Mouse (Mus musculus): ENCODE data around the gene Ldlrad3. TPM values are rescaled to one million over a fixed set of nuclear protein-coding genes. Genes with fewer than 3 reads are reported as not detected.

Ldlrad3 gene
- total and polyA plus RNA-seq, 3 experiments = 3.3 to 4.8 (median 3.8) TPM

DNA sequence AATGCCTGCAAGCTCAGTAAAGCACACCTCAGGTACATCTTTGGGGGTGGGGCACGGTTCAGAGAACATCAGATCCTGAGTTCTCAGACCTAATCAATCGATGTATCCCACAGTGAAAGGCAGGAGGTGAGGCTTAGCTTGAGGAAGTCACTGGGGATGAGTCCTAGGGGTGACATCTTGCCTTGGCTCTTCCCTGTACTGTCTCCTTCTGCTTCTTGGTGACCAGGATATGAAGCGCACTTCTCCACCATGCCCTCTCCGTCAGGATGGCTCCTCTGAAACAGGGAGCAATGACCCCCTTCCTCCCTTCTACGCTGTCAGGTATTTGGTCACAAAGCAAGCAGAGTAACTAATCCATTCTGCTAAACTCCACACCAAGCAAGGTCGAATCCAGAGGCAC lies 79.5 kb downstream of the Ldlrad3 start:
- Histone ChIP-seq H3K4me3 (no peak overlapping the region), H3K27ac (no peak overlapping the region), H3K9ac (ENCODE audit: low read depth, low read length) (no peak overlapping the region), H3K4me1 (ENCODE audit: control insufficient read depth, insufficient read depth, low read length) (peaks cover 3% of the 10 kb centered on the region; the same call in 1 of the 2 replicates), H3K36me3 (ENCODE audit: control insufficient read depth, insufficient read depth, low read length) (no peaks in the 10 kb centered on the region), H3K79me2 (replicated peaks; ENCODE audit: control insufficient read depth, insufficient read depth, low read length) (no peaks in the 10 kb centered on the region), H3K27me3 (ENCODE audit: control insufficient read depth, insufficient read depth, low read length) (no peaks in the 10 kb centered on the region)
- no peak for DNase-seq
- no peak for TF ChIP-seq POLR2A (IDR thresholded peaks at IDR 0.05; ENCODE audit: insufficient read depth, low read depth, low read length)
- TF ChIP-seq EP300 (IDR thresholded peaks at IDR 0.05; ENCODE audit: insufficient read depth, low read depth, low read length) = no peak
- no peak for TF ChIP-seq CTCF (IDR thresholded peaks at IDR 0.05)
- WGBS = 92% methylated on average over 6 of the region's 6 CpGs
- intact Hi-C loops (cut with DNase I) = no loop called here

DNA sequence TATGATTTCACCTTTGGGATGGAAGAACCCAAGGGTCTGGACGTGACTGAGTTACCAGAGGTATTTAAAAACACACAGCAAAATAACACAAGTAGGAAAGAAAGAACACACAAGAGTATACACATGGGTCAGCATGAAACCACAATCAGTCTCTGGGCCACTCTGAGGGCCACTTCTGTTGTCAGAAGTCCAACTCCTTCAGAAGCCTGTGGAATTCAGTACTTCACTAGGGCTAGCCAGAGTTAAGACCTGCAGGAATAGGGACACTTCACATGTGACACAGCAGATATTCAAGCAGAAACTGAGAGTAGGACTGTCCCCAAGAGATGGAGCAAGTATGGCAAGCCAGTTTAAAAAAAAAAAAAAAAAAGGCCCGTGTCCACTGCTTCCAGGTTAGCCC lies 80.7 kb downstream of the Ldlrad3 start:
- intact Hi-C loops (cut with DNase I) = no loop called here
- no peaks in the 10 kb centered on the region for H3K27me3 ChIP-seq (ENCODE audit: control insufficient read depth, insufficient read depth, low read length)

DNA sequence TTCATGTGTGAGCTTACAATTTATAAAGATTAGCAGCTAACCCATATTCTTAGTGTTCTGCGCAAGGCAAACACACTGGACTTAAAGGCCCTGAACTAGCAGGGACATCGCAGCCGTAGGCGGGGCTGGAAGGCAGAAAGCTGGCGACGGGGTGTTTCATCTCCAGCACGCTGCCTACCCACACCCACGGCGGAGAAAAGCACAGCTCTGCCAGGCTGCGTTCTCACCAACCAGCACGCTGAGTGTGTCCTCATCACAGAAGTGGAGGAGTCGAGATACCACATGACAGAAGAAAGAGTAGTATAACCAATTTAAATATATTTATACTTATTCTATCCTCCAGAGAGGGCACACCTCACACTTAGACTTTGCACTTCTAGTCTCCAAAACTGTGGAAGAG lies 82.2 kb downstream of the Ldlrad3 start:
- 89% methylated on average over 12 of the region's 12 CpGs for WGBS
- Histone ChIP-seq H3K79me2 (replicated peaks; ENCODE audit: control insufficient read depth, insufficient read depth, low read length) (no peaks in the 10 kb centered on the region), H3K4me3 (no peak overlapping the region), H3K27me3 (ENCODE audit: control insufficient read depth, insufficient read depth, low read length) (no peaks in the 10 kb centered on the region), H3K36me3 (ENCODE audit: control insufficient read depth, insufficient read depth, low read length) (no peaks in the 10 kb centered on the region), H3K27ac (no peak overlapping the region), H3K4me1 (ENCODE audit: control insufficient read depth, insufficient read depth, low read length) (peaks cover 3% of the 10 kb centered on the region; the same call in 1 of the 2 replicates), H3K9ac (ENCODE audit: low read depth, low read length) (no peak overlapping the region)
- DNase-seq = no peak
- TF ChIP-seq EP300 (IDR thresholded peaks at IDR 0.05; ENCODE audit: insufficient read depth, low read depth, low read length) (no peak), POLR2A (IDR thresholded peaks at IDR 0.05; ENCODE audit: insufficient read depth, low read depth, low read length) (no peak), CTCF (IDR thresholded peaks at IDR 0.05) (no peak)
- intact Hi-C loops (cut with DNase I) = no loop called here

More for the DNA sequence above, 80.7 kb downstream of the Ldlrad3 start:
- Histone ChIP-seq H3K27ac (no peak overlapping the region), H3K79me2 (replicated peaks; ENCODE audit: control insufficient read depth, insufficient read depth, low read length) (no peaks in the 10 kb centered on the region), H3K36me3 (ENCODE audit: control insufficient read depth, insufficient read depth, low read length) (no peaks in the 10 kb centered on the region), H3K4me1 (ENCODE audit: control insufficient read depth, insufficient read depth, low read length) (peaks cover 3% of the 10 kb centered on the region; the same call in 1 of the 2 replicates), H3K4me3 (no peak overlapping the region), H3K9ac (ENCODE audit: low read depth, low read length) (no peak overlapping the region)
- 85% methylated on average over 2 of the region's 2 CpGs for WGBS
- no peak for DNase-seq
- TF ChIP-seq EP300 (IDR thresholded peaks at IDR 0.05; ENCODE audit: insufficient read depth, low read depth, low read length) (no peak), POLR2A (IDR thresholded peaks at IDR 0.05; ENCODE audit: insufficient read depth, low read depth, low read length) (no peak), CTCF (IDR thresholded peaks at IDR 0.05) (no peak)

DNA sequence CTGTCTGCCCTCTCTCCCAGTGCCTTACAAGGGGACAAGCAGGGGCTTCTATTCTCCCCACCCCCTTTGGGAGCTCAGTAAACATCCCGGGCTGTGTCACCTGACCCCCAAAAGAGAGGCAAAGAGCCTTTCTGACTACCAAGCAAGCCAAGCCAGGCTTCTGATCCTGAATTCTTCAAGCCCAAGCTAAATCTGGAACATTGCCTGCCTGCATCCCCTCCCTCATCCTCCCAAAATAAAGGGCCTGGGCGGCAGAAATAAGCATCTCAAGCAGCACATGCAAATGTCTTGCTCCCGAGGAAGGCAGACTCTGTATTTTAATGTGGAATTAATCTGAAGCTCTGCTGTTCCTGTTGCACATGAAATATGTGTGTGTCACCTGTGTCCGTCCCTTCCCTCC lies 85.7 kb downstream of the Ldlrad3 start:
- TF ChIP-seq CTCF (IDR thresholded peaks at IDR 0.05) (no peak), EP300 (IDR thresholded peaks at IDR 0.05; ENCODE audit: insufficient read depth, low read depth, low read length) (no peak), POLR2A (IDR thresholded peaks at IDR 0.05; ENCODE audit: insufficient read depth, low read depth, low read length) (no peak)
- Histone ChIP-seq H3K27ac (no peak overlapping the region; the same call in 1 of the 2 replicates), H3K4me3 (no peak overlapping the region), H3K9ac (ENCODE audit: low read depth, low read length) (no peak overlapping the region), H3K36me3 (ENCODE audit: control insufficient read depth, insufficient read depth, low read length) (no peaks in the 10 kb centered on the region), H3K79me2 (replicated peaks; ENCODE audit: control insufficient read depth, insufficient read depth, low read length) (no peaks in the 10 kb centered on the region), H3K4me1 (ENCODE audit: control insufficient read depth, insufficient read depth, low read length) (peaks cover 2% of the 10 kb centered on the region; the same call in 1 of the 2 replicates), H3K27me3 (ENCODE audit: control insufficient read depth, insufficient read depth, low read length) (no peaks in the 10 kb centered on the region)
- no peak for DNase-seq
- intact Hi-C loops (cut with DNase I) = no loop called here
- WGBS = 74% methylated on average over 4 of the region's 4 CpGs

DNA sequence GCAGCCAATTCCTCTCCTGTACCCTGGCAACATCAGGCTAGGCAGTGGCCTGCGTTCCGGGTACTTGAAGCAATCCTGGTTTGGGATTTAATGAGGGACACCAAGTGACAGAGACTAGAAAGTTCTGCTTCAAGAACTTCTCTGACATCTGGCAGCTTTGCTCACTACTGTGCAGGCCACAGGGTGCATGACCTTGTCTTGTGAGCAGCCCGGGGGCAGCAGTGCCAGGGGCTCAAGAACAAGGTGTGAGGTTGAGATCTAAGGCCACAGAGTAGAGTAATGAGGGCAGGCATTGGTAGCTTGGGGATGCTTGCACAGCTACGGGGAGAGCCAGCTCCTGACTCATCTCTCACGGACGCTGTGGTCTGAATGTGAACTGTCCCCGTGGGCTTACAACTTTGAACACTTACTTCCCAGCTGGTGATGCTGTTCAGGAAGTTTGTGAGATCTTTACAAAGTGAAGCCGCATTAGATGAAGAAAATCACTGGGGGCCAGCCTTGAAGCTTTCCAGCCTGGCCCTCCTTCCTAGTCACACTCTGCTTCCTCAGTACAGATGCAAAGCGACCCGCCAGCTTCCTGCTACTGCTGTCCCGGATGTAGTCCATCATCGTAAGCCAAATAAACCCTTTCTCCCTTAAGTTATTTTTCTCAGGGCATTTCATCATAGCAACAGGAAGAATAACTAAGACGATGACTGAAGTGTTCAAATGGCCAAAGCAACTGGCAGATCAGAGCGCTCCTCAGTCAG lies 86.3 kb downstream of the Ldlrad3 start:
- H3K27ac ChIP-seq = no peak overlapping the region; the same call in 1 of the 2 replicates
- intact Hi-C loops (cut with DNase I) = no loop called here

DNA sequence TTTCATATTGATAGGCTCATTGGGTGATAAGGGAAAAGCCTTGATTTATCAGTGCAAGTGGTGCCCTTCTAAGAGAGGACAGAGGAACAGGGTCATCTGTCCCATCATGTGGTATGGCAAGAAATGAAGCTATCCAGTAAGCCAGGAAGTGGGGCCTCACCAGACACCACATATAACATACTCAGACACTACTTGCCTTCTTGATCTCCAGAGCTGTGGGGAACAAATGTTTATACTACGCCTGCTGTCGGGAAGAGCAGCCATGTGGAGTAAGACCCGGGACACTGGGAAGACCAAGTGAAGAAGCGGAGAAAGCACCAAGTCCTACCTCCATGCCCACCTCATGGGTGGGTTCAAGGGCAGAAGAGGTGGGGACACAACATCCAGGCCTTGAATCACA lies 86.9 kb downstream of the Ldlrad3 start:
- 96% methylated on average over 4 of the region's 4 CpGs for WGBS
- H3K9ac ChIP-seq (ENCODE audit: low read depth, low read length) = no peak overlapping the region
- H3K27me3 ChIP-seq (ENCODE audit: control insufficient read depth, insufficient read depth, low read length) = no peaks in the 10 kb centered on the region
- TF ChIP-seq CTCF (IDR thresholded peaks at IDR 0.05) = no peak
- no peak for TF ChIP-seq EP300 (IDR thresholded peaks at IDR 0.05; ENCODE audit: insufficient read depth, low read depth, low read length)
- no peak for TF ChIP-seq POLR2A (IDR thresholded peaks at IDR 0.05; ENCODE audit: insufficient read depth, low read depth, low read length)
- no peak overlapping the region for H3K4me3 ChIP-seq
- intact Hi-C loops (cut with DNase I) = no loop called here
- no peaks in the 10 kb centered on the region; the same call in 1 of the 2 replicates for H3K4me1 ChIP-seq (ENCODE audit: control insufficient read depth, insufficient read depth, low read length)
- H3K27ac ChIP-seq = no peak overlapping the region
- no peak for DNase-seq
- H3K36me3 ChIP-seq (ENCODE audit: control insufficient read depth, insufficient read depth, low read length) = no peaks in the 10 kb centered on the region
- no peaks in the 10 kb centered on the region for H3K79me2 ChIP-seq (replicated peaks; ENCODE audit: control insufficient read depth, insufficient read depth, low read length)

More for the DNA sequence above, 86.3 kb downstream of the Ldlrad3 start:
- H3K4me3 ChIP-seq = no peak overlapping the region
- WGBS = 62% methylated on average over 14 of the region's 14 CpGs
- H3K9ac ChIP-seq (ENCODE audit: low read depth, low read length) = no peak overlapping the region
- DNase-seq = no peak
- no peaks in the 10 kb centered on the region for H3K27me3 ChIP-seq (ENCODE audit: control insufficient read depth, insufficient read depth, low read length)
- no peaks in the 10 kb centered on the region for H3K36me3 ChIP-seq (ENCODE audit: control insufficient read depth, insufficient read depth, low read length)
- H3K79me2 ChIP-seq (replicated peaks; ENCODE audit: control insufficient read depth, insufficient read depth, low read length) = no peaks in the 10 kb centered on the region
- H3K4me1 ChIP-seq (ENCODE audit: control insufficient read depth, insufficient read depth, low read length) = peaks cover 2% of the 10 kb centered on the region; the same call in 1 of the 2 replicates
- no peak for TF ChIP-seq POLR2A (IDR thresholded peaks at IDR 0.05; ENCODE audit: insufficient read depth, low read depth, low read length)
- TF ChIP-seq EP300 (IDR thresholded peaks at IDR 0.05; ENCODE audit: insufficient read depth, low read depth, low read length) = no peak
- TF ChIP-seq CTCF (IDR thresholded peaks at IDR 0.05) = no peak
